Mouse (Mus musculus): Measurements from ENCODE around the gene Rapgef1.

DNA sequence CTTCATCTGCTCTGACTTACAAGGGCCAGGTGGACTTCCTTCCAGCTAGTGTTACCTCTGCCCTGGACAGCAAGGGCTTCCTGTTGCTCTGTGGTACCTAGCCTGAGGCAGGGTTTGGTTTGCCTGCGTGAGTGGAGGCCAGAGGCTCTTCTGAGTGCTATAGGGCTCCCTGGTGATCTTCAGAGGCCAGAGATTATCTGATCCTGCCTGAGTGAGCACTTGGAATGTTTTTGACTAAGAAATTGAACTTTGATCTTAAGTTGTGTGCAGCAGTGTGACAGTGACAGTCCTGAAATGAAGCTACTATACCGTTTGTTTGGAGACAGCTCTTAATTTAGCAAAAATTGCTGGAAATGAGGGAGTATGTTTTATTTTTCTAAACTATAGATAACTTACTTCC is 55.0 kb downstream of the Rapgef1 start:
- TF ChIP-seq CTCF (IDR thresholded peaks at IDR 0.05; ENCODE audit: control insufficient read depth, insufficient read depth, insufficient replicate concordance, low read depth, low read length) (no peak), POLR2A (IDR thresholded peaks at IDR 0.05; ENCODE audit: control insufficient read depth, low read depth, low read length) (no peak)
